In the genomic region with DNA sequence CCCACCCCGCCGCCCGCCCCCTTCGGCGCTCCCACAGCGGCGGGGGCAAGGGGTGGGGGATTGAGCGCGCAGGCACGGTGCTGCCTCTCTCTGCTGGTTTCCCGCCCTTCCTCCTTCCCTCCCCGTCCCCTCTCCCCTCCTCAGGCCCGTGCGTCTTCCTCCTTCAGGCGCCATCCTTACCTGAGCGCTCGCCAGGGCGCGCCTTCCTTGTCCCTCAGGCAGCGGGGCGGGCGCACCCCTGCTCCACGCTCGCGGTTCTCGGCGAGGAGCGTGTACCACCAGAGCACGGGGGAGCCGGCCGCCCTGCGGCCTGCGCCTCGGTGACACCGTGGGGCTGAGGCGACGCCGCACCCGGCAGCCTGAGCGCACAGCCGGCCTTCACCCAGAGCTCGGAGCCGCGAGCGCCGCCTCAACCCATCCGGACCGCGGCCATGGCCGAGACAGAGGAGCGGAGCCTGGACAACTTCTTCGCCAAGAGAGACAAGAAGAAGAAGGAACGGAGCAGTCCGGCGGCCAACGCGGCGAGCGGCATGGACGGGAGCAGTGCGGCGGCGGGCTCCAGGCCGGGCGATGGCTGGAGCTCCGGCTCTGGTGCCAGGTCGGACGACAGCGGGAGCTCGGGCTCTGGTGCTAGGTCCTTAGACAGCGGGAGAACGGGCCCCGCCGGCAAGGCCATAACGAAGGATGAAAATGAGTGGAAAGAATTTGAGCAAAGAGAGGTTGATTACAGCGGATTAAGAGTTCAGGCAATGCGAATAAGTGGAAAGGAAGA, we compare ENCODE assay signal across 10 mouse cellular contexts. TPM values are rescaled to one million over a fixed set of nuclear protein-coding genes. Genes with fewer than 3 reads are reported as not detected.
DNase-seq lines count a peak whose midpoint lies in the region; ATAC-seq and TF ChIP-seq lines count a peak whose summit lies in the region.
"Had no signal": no experiment of that assay in that cellular context is flagged by ENCODE, and none has a peak within 500 bp of the region (broad histone marks: within the 10 kb centered on the region; RNA-seq: fewer than 3 reads in every experiment).

No protein-coding gene starts in this region.

- H3K4me1 ChIP-seq in heart, postnatal 0 days (ENCODE audit: control insufficient read depth, insufficient read depth), result no peaks in the 10 kb centered on the region
- H3K4me1 ChIP-seq in embryonic facial prominence, embryonic 12.5 days, result no peaks in the 10 kb centered on the region
- no peaks in the 10 kb centered on the region for H3K4me1 ChIP-seq in limb, embryonic 14.5 days (ENCODE audit: control insufficient read depth, insufficient read depth, low read length)
- H3K4me1 ChIP-seq in stomach, embryonic 15.5 days, result no peaks in the 10 kb centered on the region

- H3K9me3 ChIP-seq in heart, postnatal 0 days (replicated peaks; ENCODE audit: control insufficient read depth, low read length), result peaks cover 14% of the 10 kb centered on the region; the same call in 1 of the 2 replicates
- peaks cover 13% of the 10 kb centered on the region for H3K9me3 ChIP-seq in embryonic facial prominence, embryonic 12.5 days
- H3K9me3 ChIP-seq in limb, embryonic 14.5 days (ENCODE audit: control insufficient read depth, low read length), result peaks cover 12% of the 10 kb centered on the region; the same call in 1 of the 2 replicates
- no peaks in the 10 kb centered on the region for H3K9me3 ChIP-seq in stomach, embryonic 15.5 days

- H3K36me3 ChIP-seq in heart, postnatal 0 days (replicated peaks; ENCODE audit: control insufficient read depth, insufficient read depth, low read length), result no peaks in the 10 kb centered on the region
- H3K36me3 ChIP-seq in embryonic facial prominence, embryonic 12.5 days, result no peaks in the 10 kb centered on the region
- H3K36me3 ChIP-seq in limb, embryonic 14.5 days (ENCODE audit: control insufficient read depth, insufficient read depth, low read length), result no peaks in the 10 kb centered on the region
- no peaks in the 10 kb centered on the region for H3K36me3 ChIP-seq in stomach, embryonic 15.5 days

- intact Hi-C loops in heart, postnatal 10 days (cut with DNase I), result no loop called here
- intact Hi-C loops in left cerebral cortex, postnatal 36 days (cut with DNase I), result no loop called here

- ATAC-seq in heart, postnatal 0 days (ENCODE audit: insufficient read depth, low read depth), result no peak
- no peak for ATAC-seq in embryonic facial prominence, embryonic 12.5 days (ENCODE audit: insufficient number of reproducible peaks, insufficient read depth, low FRiP score, low TSS enrichment)
- ATAC-seq in limb, embryonic 14.5 days (ENCODE audit: low FRiP score, low read depth), result no peak
- peak; percentile 50; the same call in 1 of the 2 replicates for ATAC-seq in stomach, embryonic 15.5 days (ENCODE audit: insufficient read depth, low FRiP score, low read depth)

- 6% methylated on average over 77 of the region's 77 CpGs for WGBS in heart, postnatal 0 days
- WGBS in embryonic facial prominence, embryonic 12.5 days, result 9% methylated on average over 73 of the region's 77 CpGs
- 7% methylated on average over 67 of the region's 77 CpGs for WGBS in limb, embryonic 14.5 days
- 8% methylated on average over 76 of the region's 77 CpGs for WGBS in stomach, embryonic 15.5 days

- no peak for DNase-seq in heart, postnatal 0 days (ENCODE audit: low spot score)
- DNase-seq in heart, postnatal 10 days, result no peak
- DNase-seq in limb, embryonic 14.5 days (ENCODE audit: low spot score), result no peak
- DNase-seq in ovary, adult 18-20 months (ENCODE audit: low spot score), result no peak
- DNase-seq in left cerebral cortex, postnatal 36 days (ENCODE audit: low spot score in 2 of 2), result no peak
- DNase-seq in ovary, postnatal 36 days (ENCODE audit: low spot score), result no peak

- TF ChIP-seq CTCF in heart, postnatal 0 days (IDR thresholded peaks at IDR 0.05; ENCODE audit: low read depth), result no peak

- TF ChIP-seq POLR2A in limb, embryonic 14.5 days (IDR thresholded peaks at IDR 0.05; ENCODE audit: borderline replicate concordance, extremely low read depth, insufficient read depth, insufficient read length), result no peak

- H3K27ac ChIP-seq in heart, postnatal 0 days (ENCODE audit: low read depth), result no peak overlapping the region
- no peak overlapping the region for H3K27ac ChIP-seq in embryonic facial prominence, embryonic 12.5 days
- H3K27ac ChIP-seq in limb, embryonic 14.5 days (replicated peaks; ENCODE audit: low read depth, low read length), result no peak overlapping the region
- no peak overlapping the region for H3K27ac ChIP-seq in stomach, embryonic 15.5 days

- peak overlapping the region; percentile 23 for H3K4me3 ChIP-seq in heart, postnatal 0 days (ENCODE audit: low read depth, low read length)
- H3K4me3 ChIP-seq in embryonic facial prominence, embryonic 12.5 days, result peak overlapping the region; percentile 30
- peak overlapping the region; percentile 21 for H3K4me3 ChIP-seq in limb, embryonic 14.5 days (replicated peaks; ENCODE audit: low read length)
- peak overlapping the region; percentile 9; the same call in 1 of the 2 replicates for H3K4me3 ChIP-seq in stomach, embryonic 15.5 days (replicated peaks)

- peaks cover 5% of the 10 kb centered on the region; the same call in 1 of the 2 replicates for H3K27me3 ChIP-seq in heart, postnatal 0 days (ENCODE audit: control insufficient read depth, insufficient read depth, low read length)
- H3K27me3 ChIP-seq in embryonic facial prominence, embryonic 12.5 days, result peaks cover 12% of the 10 kb centered on the region
- H3K27me3 ChIP-seq in limb, embryonic 14.5 days (ENCODE audit: control insufficient read depth, insufficient read depth, low read length), result peaks cover 5% of the 10 kb centered on the region; the same call in 1 of the 2 replicates
- no peaks in the 10 kb centered on the region; the same call in 1 of the 2 replicates for H3K27me3 ChIP-seq in stomach, embryonic 15.5 days (replicated peaks)

- H3K9ac ChIP-seq in heart, postnatal 0 days (replicated peaks; ENCODE audit: low read depth, low read length), result no peak overlapping the region
- H3K9ac ChIP-seq in embryonic facial prominence, embryonic 12.5 days, result no peak overlapping the region
- H3K9ac ChIP-seq in limb, embryonic 14.5 days (ENCODE audit: low read depth, low read length, severe bottlenecking), result no peak overlapping the region
- H3K9ac ChIP-seq in stomach, embryonic 15.5 days, result no peak overlapping the region; the same call in 1 of the 2 replicates

- no peak for TF ChIP-seq EP300 in heart, postnatal 0 days (IDR thresholded peaks at IDR 0.05; ENCODE audit: low read depth)

- H3K4me2 ChIP-seq in heart, postnatal 0 days (ENCODE audit: low read depth, low read length), result peak overlapping the region; percentile 30; the same call in 1 of the 2 replicates
- peak overlapping the region; percentile 49 for H3K4me2 ChIP-seq in embryonic facial prominence, embryonic 12.5 days (replicated peaks)
- H3K4me2 ChIP-seq in limb, embryonic 14.5 days (replicated peaks; ENCODE audit: low read depth, low read length, severe bottlenecking), result peak overlapping the region; percentile 38
- peak overlapping the region; percentile 42 for H3K4me2 ChIP-seq in stomach, embryonic 15.5 days

RNA-seq across cellular contexts. Expression of a gene that starts 23.1 kb away (rescaled TPM):
- not detected in 2 replicates for total RNA-seq in heart, postnatal 0 days (2014; rRNA removed; ENCODE audit: low replicate concordance)
- polyA plus RNA-seq in heart, postnatal 0 days (2015; fragmentation: Nextera tagmentation; extraction: Ambion mirVana), result not detected in 2 replicates
- total RNA-seq in heart, postnatal 10 days (2021), result not detected
- polyA plus RNA-seq in embryonic facial prominence, embryonic 12.5 days (2016; fragmentation: Nextera tagmentation; extraction: Ambion mirVana), result not detected in 2 replicates
- not detected in 2 replicates for polyA plus RNA-seq in limb, embryonic 14.5 days (2012; rRNA removed)
- polyA plus RNA-seq in limb, embryonic 14.5 days (2014; fragmentation: Nextera tagmentation; extraction: Ambion mirVana), result not detected in 2 replicates
- polyA plus RNA-seq in stomach, embryonic 15.5 days (2015; fragmentation: Nextera tagmentation; extraction: Ambion mirVana), result not detected in 2 replicates
- not detected for total RNA-seq in left cerebral cortex, postnatal 36 days (2021)
- polyA plus RNA-seq: cortical plate, adult 2 months; lung, embryonic 16.5 days had no signal

RNA-seq across cellular contexts. Expression of a gene that starts 39.3 kb away (rescaled TPM):
- total RNA-seq in heart, postnatal 0 days (2014; rRNA removed; ENCODE audit: low replicate concordance), result not detected in 2 replicates
- polyA plus RNA-seq in heart, postnatal 0 days (2015; fragmentation: Nextera tagmentation; extraction: Ambion mirVana), result not detected in 2 replicates
- total RNA-seq in heart, postnatal 10 days (2021), result not detected
- not detected in 2 replicates for polyA plus RNA-seq in embryonic facial prominence, embryonic 12.5 days (2016; fragmentation: Nextera tagmentation; extraction: Ambion mirVana)
- 0.04 TPM in 1 of 2 replicates, not detected in the other for polyA plus RNA-seq in limb, embryonic 14.5 days (2012; rRNA removed)
- not detected in 2 replicates for polyA plus RNA-seq in limb, embryonic 14.5 days (2014; fragmentation: Nextera tagmentation; extraction: Ambion mirVana)
- 0.26 TPM in 1 of 2 replicates, not detected in the other for polyA plus RNA-seq in stomach, embryonic 15.5 days (2015; fragmentation: Nextera tagmentation; extraction: Ambion mirVana)
- total RNA-seq in left cerebral cortex, postnatal 36 days (2021), result not detected
- polyA plus RNA-seq: cortical plate, adult 2 months; lung, embryonic 16.5 days had no signal
